Mouse (Mus musculus): Measurements from ENCODE around the gene Zic5.

DNA sequence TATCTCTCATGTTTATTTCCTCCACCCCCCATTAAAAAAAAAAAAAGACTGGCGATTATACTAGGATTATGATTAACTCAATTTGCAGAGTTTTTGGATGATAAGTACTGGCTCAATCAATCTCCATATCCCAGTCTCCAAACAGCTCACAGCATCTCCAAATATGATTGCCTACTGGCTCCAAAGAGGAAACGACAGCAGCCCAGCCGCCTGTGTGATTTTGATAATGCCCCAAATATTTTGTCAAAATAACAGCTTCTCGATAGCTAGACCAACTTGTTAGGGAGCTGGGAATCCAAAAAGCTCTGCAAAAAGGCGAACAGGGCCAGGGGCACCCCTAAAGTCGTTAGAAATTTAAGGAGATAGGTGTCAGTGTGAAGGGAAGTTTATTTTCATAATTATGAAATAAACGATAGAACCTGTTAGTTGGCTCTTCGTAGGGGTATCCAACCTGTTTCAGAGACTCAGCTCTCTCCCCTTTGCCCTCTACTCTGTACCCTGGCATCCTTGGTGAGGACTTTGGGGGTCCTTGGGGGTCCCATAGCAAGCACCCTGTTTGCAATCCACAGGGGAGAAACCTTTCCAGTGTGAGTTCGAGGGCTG is 12.6 kb upstream of the Zic5 start:
- no peak for TF ChIP-seq GATA1 (IDR thresholded peaks at IDR 0.05; ENCODE audit: borderline replicate concordance, low read length)
- no peak for TF ChIP-seq FLI1 (IDR thresholded peaks at IDR 0.05; ENCODE audit: low read length)
